Mouse (Mus musculus) embryonic fibroblast, embryonic 13.5 days (primary cell): ENCODE results near the gene Lbp.

ENCODE experiments used
- CTCF ChIP-seq: IDR thresholded peaks from 2 replicates; pipeline ENCODE4 v1.5.1; 2011; ENCODE audit warnings: mild to moderate bottlenecking, control low read depth, low read length, moderate library complexity, borderline replicate concordance; ENCODE audit not compliant: insufficient read depth
- POLR2A ChIP-seq: IDR thresholded peaks from 2 replicates; pipeline ENCODE4 v1.6.1; 2011; ENCODE audit warnings: low read depth, mild to moderate bottlenecking, control low read depth, low read length, moderate library complexity

DNA sequence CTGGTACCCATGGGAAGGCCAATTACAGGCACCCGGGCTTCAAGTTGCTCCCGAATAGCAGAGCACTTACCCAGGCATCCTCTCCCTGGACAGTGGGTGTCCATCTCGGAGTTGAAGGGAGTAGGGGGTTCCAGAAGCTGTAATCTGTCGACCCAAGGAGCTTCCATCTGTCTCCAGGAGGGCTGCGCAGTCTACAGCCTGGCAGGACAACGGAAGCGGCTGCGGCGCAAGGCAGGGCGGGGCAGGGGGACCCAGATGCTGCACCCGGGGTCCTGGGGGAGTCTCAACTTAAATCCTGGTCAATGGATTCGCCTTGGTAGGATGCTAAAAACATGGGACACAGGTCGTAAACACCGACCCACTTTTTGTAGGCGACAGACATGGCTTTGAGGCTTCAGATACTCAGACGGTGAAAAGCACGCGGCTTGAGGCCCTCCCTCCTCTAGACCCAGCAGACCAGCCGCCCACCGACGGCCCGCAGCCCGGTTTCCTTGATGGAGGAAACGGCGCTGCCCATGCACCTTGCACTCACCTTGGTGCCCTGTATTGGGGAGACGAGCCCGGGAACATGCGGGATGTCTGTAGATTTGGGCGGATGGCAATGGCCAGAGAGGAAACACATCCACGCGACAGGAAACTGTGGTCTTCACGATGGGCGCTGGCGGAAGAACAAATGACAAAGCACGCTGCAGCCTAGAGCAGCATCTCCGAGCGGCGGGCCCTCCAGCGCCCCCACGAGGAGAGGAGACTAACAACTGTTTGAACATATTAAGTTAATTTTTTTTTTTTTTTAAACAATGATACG is 54.8 kb downstream of the Lbp start:
- TF ChIP-seq POLR2A (peak; percentile 94), CTCF (peak; percentile 59; the same call in 1 of the 2 replicates)
